Mouse (Mus musculus): ENCODE data around the gene Gtf2i. TPM values are rescaled to one million over a fixed set of nuclear protein-coding genes. Genes with fewer than 3 reads are reported as not detected.

The Gtf2i gene
- polyA plus RNA-seq, 1 experiment from 2014 or later, result 34.2 TPM

DNA sequence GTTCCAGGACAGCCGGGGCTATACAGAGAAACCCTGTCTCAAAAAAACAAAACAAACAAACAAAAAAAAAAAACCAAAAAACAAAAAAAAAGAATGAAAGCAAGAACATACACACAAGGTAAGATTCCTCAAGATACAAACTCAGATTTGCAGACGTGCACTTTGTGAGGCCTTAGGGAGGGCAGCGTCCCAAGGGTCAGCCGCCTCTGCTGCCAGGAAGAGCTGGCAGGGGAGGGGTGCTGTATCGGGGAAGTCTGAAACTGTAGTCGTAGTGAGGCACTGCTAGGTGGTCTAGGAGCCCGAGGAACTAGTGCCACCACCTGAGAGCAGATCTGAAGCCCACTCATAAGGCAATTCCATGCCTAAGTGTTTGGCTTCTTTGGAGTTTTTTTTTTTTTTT, 20.0 kb downstream of the Gtf2i start:
- Histone ChIP-seq H3K9ac (ENCODE audit: low read depth, low read length) (no peak overlapping the region), H3K27me3 (ENCODE audit: control insufficient read depth, insufficient read depth, low read depth, low read length) (no peaks in the 10 kb centered on the region), H3K27ac (ENCODE audit: low read length) (no peak overlapping the region), H3K4me2 (ENCODE audit: low read depth, low read length) (no peak overlapping the region), H3K4me1 (ENCODE audit: control insufficient read depth, low read depth, low read length) (no peaks in the 10 kb centered on the region; the same call in 1 of the 2 replicates), H3K36me3 (ENCODE audit: control insufficient read depth, insufficient read depth) (peaks cover 19% of the 10 kb centered on the region; the same call in 1 of the 2 replicates), H3K9me3 (replicated peaks; ENCODE audit: control insufficient read depth, low read length) (no peaks in the 10 kb centered on the region), H3K4me3 (ENCODE audit: low read depth, low read length) (no peak overlapping the region)
- no peak for ATAC-seq (ENCODE audit: low read depth)
- 88% methylated on average over 7 of the region's 7 CpGs for WGBS (ENCODE audit: insufficient replicate concordance)

- Histone ChIP-seq H3K36me3 (ENCODE audit: control insufficient read depth, insufficient read depth) (peaks cover 43% of the 10 kb centered on the region), H3K27ac (ENCODE audit: low read length) (no peak overlapping the region), H3K9me3 (replicated peaks; ENCODE audit: control insufficient read depth, low read length) (no peaks in the 10 kb centered on the region), H3K9ac (ENCODE audit: low read depth, low read length) (no peak overlapping the region), H3K4me1 (ENCODE audit: control insufficient read depth, low read depth, low read length) (no peaks in the 10 kb centered on the region; the same call in 1 of the 2 replicates), H3K4me2 (ENCODE audit: low read depth, low read length) (no peak overlapping the region), H3K4me3 (ENCODE audit: low read depth, low read length) (no peak overlapping the region), H3K27me3 (ENCODE audit: control insufficient read depth, insufficient read depth, low read depth, low read length) (no peaks in the 10 kb centered on the region)
- ATAC-seq (ENCODE audit: low read depth), result no peak
- 87% methylated on average over 6 of the region's 6 CpGs for WGBS (ENCODE audit: insufficient replicate concordance)
These were observed 23.5 kb downstream of the Gtf2i start for GRCm38 (mm10) chr5:134291096-134291495.

GRCm38 (mm10) chr5:134289935-134290560, 24.5 kb downstream of the Gtf2i start:
- Histone ChIP-seq H3K9me3 (replicated peaks; ENCODE audit: control insufficient read depth, low read length) (no peaks in the 10 kb centered on the region), H3K4me3 (ENCODE audit: low read depth, low read length) (no peak overlapping the region), H3K27ac (ENCODE audit: low read length) (no peak overlapping the region), H3K9ac (ENCODE audit: low read depth, low read length) (no peak overlapping the region), H3K4me1 (ENCODE audit: control insufficient read depth, low read depth, low read length) (no peaks in the 10 kb centered on the region), H3K4me2 (ENCODE audit: low read depth, low read length) (no peak overlapping the region), H3K27me3 (ENCODE audit: control insufficient read depth, insufficient read depth, low read depth, low read length) (no peaks in the 10 kb centered on the region), H3K36me3 (ENCODE audit: control insufficient read depth, insufficient read depth) (peaks cover 47% of the 10 kb centered on the region)
- ATAC-seq (ENCODE audit: low read depth), result no peak
- WGBS (ENCODE audit: insufficient replicate concordance), result 90% methylated on average over 12 of the region's 12 CpGs

- no peak overlapping the region for H3K4me2 ChIP-seq (ENCODE audit: low read depth, low read length)
- H3K4me3 ChIP-seq (ENCODE audit: low read depth, low read length), result no peak overlapping the region
- peaks cover 57% of the 10 kb centered on the region for H3K36me3 ChIP-seq (ENCODE audit: control insufficient read depth, insufficient read depth)
- no peak for ATAC-seq (ENCODE audit: low read depth)
- no peaks in the 10 kb centered on the region for H3K9me3 ChIP-seq (replicated peaks; ENCODE audit: control insufficient read depth, low read length)
- H3K27me3 ChIP-seq (ENCODE audit: control insufficient read depth, insufficient read depth, low read depth, low read length), result no peaks in the 10 kb centered on the region
- H3K27ac ChIP-seq (ENCODE audit: low read length), result no peak overlapping the region
- no peak overlapping the region for H3K9ac ChIP-seq (ENCODE audit: low read depth, low read length)
- H3K4me1 ChIP-seq (ENCODE audit: control insufficient read depth, low read depth, low read length), result no peaks in the 10 kb centered on the region
- WGBS (ENCODE audit: insufficient replicate concordance), result 82% methylated on average over 3 of the region's 3 CpGs
These were observed 26.5 kb downstream of the Gtf2i start for GRCm38 (mm10) chr5:134288071-134288470.

- H3K9ac ChIP-seq (ENCODE audit: low read depth, low read length), result no peak overlapping the region
- H3K9me3 ChIP-seq (replicated peaks; ENCODE audit: control insufficient read depth, low read length), result no peaks in the 10 kb centered on the region
- no peak for ATAC-seq (ENCODE audit: low read depth)
- H3K27ac ChIP-seq (ENCODE audit: low read length), result no peak overlapping the region
- H3K36me3 ChIP-seq (ENCODE audit: control insufficient read depth, insufficient read depth), result peaks cover 51% of the 10 kb centered on the region
- H3K4me2 ChIP-seq (ENCODE audit: low read depth, low read length), result no peak overlapping the region
- no peaks in the 10 kb centered on the region for H3K4me1 ChIP-seq (ENCODE audit: control insufficient read depth, low read depth, low read length)
- H3K27me3 ChIP-seq (ENCODE audit: control insufficient read depth, insufficient read depth, low read depth, low read length), result no peaks in the 10 kb centered on the region
- H3K4me3 ChIP-seq (ENCODE audit: low read depth, low read length), result no peak overlapping the region
- WGBS (ENCODE audit: insufficient replicate concordance), result 85% methylated on average over 12 of the region's 12 CpGs
These were observed 29.6 kb downstream of the Gtf2i start for GRCm38 (mm10) chr5:134284921-134285320.

DNA sequence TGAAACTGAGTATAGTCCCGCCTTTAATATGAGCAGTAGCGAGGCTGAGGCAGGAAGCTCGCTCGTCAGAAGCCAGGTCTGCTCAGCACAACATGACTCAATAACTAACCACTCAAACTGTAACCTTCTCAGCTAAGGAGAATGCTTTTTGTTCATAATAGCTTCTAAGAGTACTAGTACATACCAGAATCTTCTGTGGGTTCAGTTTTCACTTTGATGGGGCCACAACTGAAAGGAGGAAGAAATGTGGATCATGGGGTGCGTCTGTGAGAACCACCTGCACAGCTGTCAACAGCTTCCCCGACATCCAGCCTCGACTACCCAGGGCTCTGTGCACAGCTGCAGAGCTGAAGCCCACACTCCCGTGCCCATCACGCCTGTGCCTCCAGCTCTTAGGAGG, 32.0 kb downstream of the Gtf2i start:
- WGBS (ENCODE audit: insufficient replicate concordance), result 80% methylated on average over 9 of the region's 9 CpGs
- no peaks in the 10 kb centered on the region for H3K27me3 ChIP-seq (ENCODE audit: control insufficient read depth, insufficient read depth, low read depth, low read length)
- no peaks in the 10 kb centered on the region for H3K9me3 ChIP-seq (replicated peaks; ENCODE audit: control insufficient read depth, low read length)
- no peak overlapping the region for H3K9ac ChIP-seq (ENCODE audit: low read depth, low read length)
- no peaks in the 10 kb centered on the region for H3K4me1 ChIP-seq (ENCODE audit: control insufficient read depth, low read depth, low read length)
- peaks cover 50% of the 10 kb centered on the region for H3K36me3 ChIP-seq (ENCODE audit: control insufficient read depth, insufficient read depth)
- H3K4me3 ChIP-seq (ENCODE audit: low read depth, low read length), result no peak overlapping the region
- ATAC-seq (ENCODE audit: low read depth), result no peak
- no peak overlapping the region for H3K27ac ChIP-seq (ENCODE audit: low read length)
- H3K4me2 ChIP-seq (ENCODE audit: low read depth, low read length), result no peak overlapping the region

DNA sequence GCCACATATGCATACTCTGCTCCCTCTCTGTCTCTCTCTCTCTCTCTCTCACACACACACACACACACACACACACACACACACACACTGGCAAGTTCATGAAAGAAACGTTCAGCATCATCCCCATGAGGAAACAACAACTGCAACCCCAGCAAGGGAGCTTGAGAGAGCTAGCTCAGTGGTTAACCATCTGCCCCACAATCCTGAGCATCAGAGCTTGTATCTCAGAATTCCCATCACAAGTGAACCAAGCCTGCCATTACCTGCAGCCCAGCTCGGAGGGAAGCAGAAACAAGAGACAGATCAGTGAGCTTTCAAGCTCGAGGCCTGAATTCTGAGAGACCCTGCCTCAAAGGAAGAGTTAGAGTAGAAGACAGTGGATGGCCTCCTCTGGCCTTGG, 32.5 kb downstream of the Gtf2i start:
- 49% methylated on average over 3 of the region's 3 CpGs for WGBS (ENCODE audit: insufficient replicate concordance)
- H3K27ac ChIP-seq (ENCODE audit: low read length), result no peak overlapping the region
- H3K4me3 ChIP-seq (ENCODE audit: low read depth, low read length), result no peak overlapping the region
- H3K27me3 ChIP-seq (ENCODE audit: control insufficient read depth, insufficient read depth, low read depth, low read length), result no peaks in the 10 kb centered on the region
- H3K4me2 ChIP-seq (ENCODE audit: low read depth, low read length), result no peak overlapping the region
- H3K4me1 ChIP-seq (ENCODE audit: control insufficient read depth, low read depth, low read length), result no peaks in the 10 kb centered on the region
- no peak overlapping the region for H3K9ac ChIP-seq (ENCODE audit: low read depth, low read length)
- no peaks in the 10 kb centered on the region for H3K9me3 ChIP-seq (replicated peaks; ENCODE audit: control insufficient read depth, low read length)
- no peak for ATAC-seq (ENCODE audit: low read depth)
- H3K36me3 ChIP-seq (ENCODE audit: control insufficient read depth, insufficient read depth), result peaks cover 46% of the 10 kb centered on the region

DNA sequence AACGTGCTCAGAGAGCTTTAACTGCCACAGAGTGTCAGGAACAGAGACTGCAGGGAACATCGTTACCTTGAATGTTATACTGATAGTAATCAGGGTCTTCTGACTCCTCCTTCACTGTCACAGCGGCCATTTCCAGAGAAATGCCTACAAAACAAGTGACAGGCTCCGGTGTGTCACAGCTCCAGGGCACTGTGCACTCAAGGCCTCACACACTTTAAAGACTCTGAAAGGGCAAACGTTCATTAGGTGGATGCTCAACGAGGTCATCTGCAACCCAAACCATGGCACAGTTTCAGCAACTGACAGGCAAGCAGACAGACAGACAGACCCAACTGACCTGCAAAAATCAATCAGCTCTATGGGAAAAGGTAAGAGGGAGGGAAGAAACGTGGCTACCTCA, 35.2 kb downstream of the Gtf2i start:
- no peaks in the 10 kb centered on the region for H3K27me3 ChIP-seq (ENCODE audit: control insufficient read depth, insufficient read depth, low read depth, low read length)
- H3K4me2 ChIP-seq (ENCODE audit: low read depth, low read length), result no peak overlapping the region
- H3K27ac ChIP-seq (ENCODE audit: low read length), result no peak overlapping the region
- H3K9ac ChIP-seq (ENCODE audit: low read depth, low read length), result no peak overlapping the region
- no peaks in the 10 kb centered on the region for H3K4me1 ChIP-seq (ENCODE audit: control insufficient read depth, low read depth, low read length)
- no peaks in the 10 kb centered on the region for H3K9me3 ChIP-seq (replicated peaks; ENCODE audit: control insufficient read depth, low read length)
- no peak for ATAC-seq (ENCODE audit: low read depth)
- WGBS (ENCODE audit: insufficient replicate concordance), result 76% methylated on average over 7 of the region's 7 CpGs
- H3K36me3 ChIP-seq (ENCODE audit: control insufficient read depth, insufficient read depth), result peaks cover 31% of the 10 kb centered on the region
- H3K4me3 ChIP-seq (ENCODE audit: low read depth, low read length), result no peak overlapping the region

- WGBS (ENCODE audit: insufficient replicate concordance), result 83% methylated on average over 4 of the region's 4 CpGs
- H3K4me1 ChIP-seq (ENCODE audit: control insufficient read depth, low read depth, low read length), result no peaks in the 10 kb centered on the region
- no peak overlapping the region for H3K4me2 ChIP-seq (ENCODE audit: low read depth, low read length)
- no peak overlapping the region for H3K4me3 ChIP-seq (ENCODE audit: low read depth, low read length)
- no peaks in the 10 kb centered on the region for H3K9me3 ChIP-seq (replicated peaks; ENCODE audit: control insufficient read depth, low read length)
- H3K27ac ChIP-seq (ENCODE audit: low read length), result no peak overlapping the region
- H3K36me3 ChIP-seq (ENCODE audit: control insufficient read depth, insufficient read depth), result peaks cover 30% of the 10 kb centered on the region
- ATAC-seq (ENCODE audit: low read depth), result no peak
- H3K9ac ChIP-seq (ENCODE audit: low read depth, low read length), result no peak overlapping the region
- no peaks in the 10 kb centered on the region for H3K27me3 ChIP-seq (ENCODE audit: control insufficient read depth, insufficient read depth, low read depth, low read length)
These were observed 37.5 kb downstream of the Gtf2i start for GRCm38 (mm10) chr5:134277109-134277508.
